Mouse (Mus musculus) MEL (cell line): ENCODE results near the gene Kazn. TPM values are rescaled to one million over a fixed set of nuclear protein-coding genes. Genes with fewer than 3 reads are reported as not detected.

Experiments used
- DNase-seq: peaks from one replicate; pipeline ENCODE4 v3.0.0; 2011; ENCODE audit warnings: low read depth, low spot score
- H3K27ac ChIP-seq: 2 replicates; pipeline ENCODE4 v1.5.1; 2012; ENCODE audit warnings: low read depth, mild to moderate bottlenecking, control low read depth, low read length, moderate library complexity; ENCODE audit not compliant: control insufficient read depth
- H3K27me3 ChIP-seq, 2 experiments: fragments of 150-350 bp in 1 of 2; sonication (generic) in 1 of 2; 2 replicates each; pipeline ENCODE4 v1.6.1; 2012; ENCODE audit warnings: low read length in 2 of 2, mild to moderate bottlenecking in 2 of 2, improper control_type of control experiment in 1 of 2, moderate library complexity in 1 of 2; ENCODE audit not compliant: insufficient read depth in 2 of 2, control insufficient read depth in 1 of 2
- H3K36me3 ChIP-seq, 2 experiments: 2 replicates each; pipeline ENCODE4 v1.6.1; 2012 to 2014; ENCODE audit warnings: low read length in 2 of 2, improper control_type of control experiment in 1 of 2, inconsistent platforms in 1 of 2, mild to moderate bottlenecking in 1 of 2; ENCODE audit not compliant: insufficient read depth in 2 of 2, control insufficient read depth in 1 of 2
- H3K4me1 ChIP-seq, 2 experiments: fragments of 150-350 bp in 1 of 2; sonication (generic) in 1 of 2; 2 replicates each; pipeline ENCODE4 v1.6.1; 2012; ENCODE audit warnings: low read length in 2 of 2, improper control_type of control experiment in 1 of 2, mild to moderate bottlenecking in 1 of 2; ENCODE audit not compliant: insufficient read depth in 2 of 2, control insufficient read depth in 1 of 2
- H3K4me3 ChIP-seq, 2 experiments: fragments of 150-350 bp in 1 of 2; sonication (generic) in 1 of 2; 2 replicates each; pipeline ENCODE4 v1.5.1; 2012; ENCODE audit warnings: low read depth in 2 of 2, low read length in 2 of 2, mild to moderate bottlenecking in 2 of 2, moderate library complexity in 2 of 2, control low read depth in 1 of 2, improper control_type of control experiment in 1 of 2; ENCODE audit not compliant: control insufficient read depth in 1 of 2, insufficient read depth in 1 of 2
- H3K79me2 ChIP-seq: 2 replicates; pipeline ENCODE4 v1.6.1; 2012; ENCODE audit warnings: mild to moderate bottlenecking, low read length, moderate library complexity; ENCODE audit not compliant: control insufficient read depth, poor library complexity, insufficient read depth
- H3K9ac ChIP-seq: 2 replicates; pipeline ENCODE4 v1.6.1; 2012; ENCODE audit warnings: low read depth, mild to moderate bottlenecking, control low read depth, low read length, moderate library complexity; ENCODE audit not compliant: control insufficient read depth, poor library complexity, severe bottlenecking
- H3K9me3 ChIP-seq: fragments of 150-350 bp; sonication (generic); replicated peaks from 2 replicates; pipeline ENCODE4 v1.6.1; 2012; ENCODE audit warnings: mild to moderate bottlenecking, low read length, improper control_type of control experiment, moderate library complexity; ENCODE audit not compliant: insufficient read depth
- BHLHE40 ChIP-seq: IDR thresholded peaks from 2 replicates; pipeline ENCODE4 v1.6.1; 2012; ENCODE audit warnings: low read depth, mild to moderate bottlenecking, inconsistent platforms, low read length, improper control_type of control experiment, borderline replicate concordance
- CHD2 ChIP-seq: IDR thresholded peaks from 2 replicates; pipeline ENCODE4 v1.6.1; 2011; ENCODE audit warnings: low read length, improper control_type of control experiment
- E2F4 ChIP-seq: IDR thresholded peaks from 2 replicates; pipeline ENCODE4 v1.6.1; 2011; ENCODE audit warnings: low read depth, low read length, improper control_type of control experiment, borderline replicate concordance
- ELF1 ChIP-seq: IDR thresholded peaks from 2 replicates; pipeline ENCODE4 v1.6.1; 2014; ENCODE audit warnings: low read depth, mild to moderate bottlenecking, inconsistent platforms, low read length, improper control_type of control experiment, moderate library complexity
- EP300 ChIP-seq, 2 experiments: IDR thresholded peaks; 2 replicates each; pipeline ENCODE4 v1.6.1; 2011; ENCODE audit warnings: improper control_type of control experiment in 2 of 2, low read length in 2 of 2, low read depth in 1 of 2, mild to moderate bottlenecking in 1 of 2
- ETS1 ChIP-seq: IDR thresholded peaks from 2 replicates; pipeline ENCODE4 v1.6.1; 2012; ENCODE audit warnings: low read depth, mild to moderate bottlenecking, inconsistent platforms, low read length, improper control_type of control experiment, moderate library complexity
- GABPA ChIP-seq: IDR thresholded peaks from 2 replicates; pipeline ENCODE4 v1.6.1; 2012; ENCODE audit warnings: low read depth, mild to moderate bottlenecking, inconsistent platforms, low read length, improper control_type of control experiment, moderate library complexity
- GATA1 ChIP-seq: IDR thresholded peaks from 2 replicates; pipeline ENCODE4 v1.6.1; 2011; ENCODE audit warnings: low read depth, low read length, improper control_type of control experiment
- KAT2A ChIP-seq: conservative IDR thresholded peaks from 2 replicates; pipeline ENCODE4 v1.6.1; 2012; ENCODE audit warnings: low read depth, low read length, improper control_type of control experiment, inconsistent platforms
- MAFK ChIP-seq: IDR thresholded peaks from 2 replicates; pipeline ENCODE4 v1.6.1; 2011; ENCODE audit warnings: low read depth, mild to moderate bottlenecking, low read length, improper control_type of control experiment, borderline replicate concordance
- MAX ChIP-seq: IDR thresholded peaks from 2 replicates; pipeline ENCODE4 v1.6.1; 2011; ENCODE audit warnings: low read length, improper control_type of control experiment
- MAZ ChIP-seq: IDR thresholded peaks from 2 replicates; pipeline ENCODE4 v1.6.1; 2012; ENCODE audit warnings: low read depth, mild to moderate bottlenecking, inconsistent platforms, low read length, improper control_type of control experiment
- MYB ChIP-seq: IDR thresholded peaks from 2 replicates; pipeline ENCODE4 v1.6.1; 2011; ENCODE audit warnings: mild to moderate bottlenecking, low read depth, low read length, improper control_type of control experiment
- NRF1 ChIP-seq: IDR thresholded peaks from 2 replicates; pipeline ENCODE4 v1.6.1; 2014; ENCODE audit warnings: low read depth, mild to moderate bottlenecking, inconsistent platforms, low read length, improper control_type of control experiment, moderate library complexity; ENCODE audit not compliant: poor library complexity, insufficient read depth, severe bottlenecking
- POLR2AphosphoS2 ChIP-seq: IDR thresholded peaks from 2 replicates; pipeline ENCODE4 v1.6.1; 2011; ENCODE audit warnings: low read length, improper control_type of control experiment
- RCOR1 ChIP-seq: IDR thresholded peaks from 2 replicates; pipeline ENCODE4 v1.6.1; 2012; ENCODE audit warnings: low read depth, mild to moderate bottlenecking, inconsistent platforms, low read length, improper control_type of control experiment
- TCF12 ChIP-seq: IDR thresholded peaks from 2 replicates; pipeline ENCODE4 v1.6.1; 2014; ENCODE audit warnings: low read depth, mild to moderate bottlenecking, inconsistent platforms, low read length, improper control_type of control experiment, moderate library complexity
- ZC3H11A ChIP-seq: IDR thresholded peaks from 2 replicates; pipeline ENCODE4 v1.6.1; 2012; ENCODE audit warnings: low read depth, mild to moderate bottlenecking, inconsistent platforms, low read length, improper control_type of control experiment
- ZNF384 ChIP-seq: IDR thresholded peaks from 2 replicates; pipeline ENCODE4 v1.6.1; 2012; ENCODE audit warnings: low read depth, mild to moderate bottlenecking, inconsistent platforms, low read length, improper control_type of control experiment
- polyA plus RNA-seq, 2 experiments: library from polyadenylated mRNA; stranded (reverse) in 1 of 2; unstranded in 1 of 2; fragments of >175 nt in 1 of 2; fragments of >200 nt in 1 of 2; gene quantifications; 2 replicates each; pipeline versions ENCODE4 v1.2.1 to v1.2.4; 2012; ENCODE audit warnings: low replicate concordance in 2 of 2, low read depth in 1 of 2; ENCODE audit not compliant: insufficient read length in 2 of 2, insufficient read depth in 1 of 2, missing spikeins in 1 of 2
- total RNA-seq: library from RNA; depleted of rRNA; stranded (reverse); fragments of 300-350 nt; gene quantifications from 2 replicates; pipeline ENCODE4 v1.2.3, GENCODE M21; 2012

Gene Kazn
- total and polyA plus RNA-seq, 3 experiments = not detected

GRCm38 (mm10) chr4:142127275-142127788 is 111.9 kb downstream of the Kazn start:
- no peak for DNase-seq
- H3K9me3 ChIP-seq = no peaks in the 10 kb centered on the region
- no peak overlapping the region for H3K27ac ChIP-seq
- no peaks in the 10 kb centered on the region for H3K4me1 ChIP-seq
- H3K36me3 ChIP-seq = no peaks in the 10 kb centered on the region
- no peaks in the 10 kb centered on the region for H3K79me2 ChIP-seq
- TF ChIP-seq GATA1 (no peak), ELF1 (no peak), BHLHE40 (no peak), NRF1 (no peak), MAFK (no peak), ZNF384 (no peak), ETS1 (no peak), MAX (no peak)
- no peak overlapping the region for H3K9ac ChIP-seq
- H3K27me3 ChIP-seq = no peaks in the 10 kb centered on the region
- no peak overlapping the region for H3K4me3 ChIP-seq

- Histone ChIP-seq H3K27ac (no peak overlapping the region), H3K4me1 (no peaks in the 10 kb centered on the region), H3K9ac (no peak overlapping the region), H3K4me3 (no peak overlapping the region), H3K79me2 (no peaks in the 10 kb centered on the region), H3K36me3 (no peaks in the 10 kb centered on the region), H3K9me3 (no peaks in the 10 kb centered on the region), H3K27me3 (no peaks in the 10 kb centered on the region)
- DNase-seq = no peak
- TF ChIP-seq CHD2 = no peak
- TF ChIP-seq E2F4 = no peak
- TF ChIP-seq GATA1 = no peak
- TF ChIP-seq MAZ = no peak
- no peak for TF ChIP-seq EP300 (IDR thresholded peaks at IDR 0.05; ENCODE audit: low read depth in 1 of 2, low read length in 2 of 2)
- no peak for TF ChIP-seq RCOR1
- no peak for TF ChIP-seq MAX
- TF ChIP-seq POLR2AphosphoS2 = no peak
- no peak for TF ChIP-seq MYB
- no peak for TF ChIP-seq KAT2A
- TF ChIP-seq TCF12 = no peak
- no peak for TF ChIP-seq ZC3H11A
- TF ChIP-seq GABPA = no peak
These were observed 112.4 kb downstream of the Kazn start for GRCm38 (mm10) chr4:142126641-142127274.
